Mouse (Mus musculus) urinary bladder, postnatal 10 days (tissue): Measurements from ENCODE around the gene Wnt9a.
"Not testable (repeated sequence)": the region's sequence is repeated elsewhere in the genome, so short reads cannot be mapped to it uniquely, and the experiment has no call there.

Source experiments
- DNase-seq: peaks from one replicate; pipeline ENCODE4 v3.0.0; 2022; ENCODE audit warnings: low spot score

Gene Wnt9a

GRCm38 (mm10) chr11:59306461-59307421 is at the start of gene Wnt9a:
Gene Wnt9a (plus strand): TSS chr11:59306928.
- no peak for DNase-seq

GRCm38 (mm10) chr11:59259647-59260046 is 47.1 kb upstream of the Wnt9a start:
- DNase-seq = no peak

DNA sequence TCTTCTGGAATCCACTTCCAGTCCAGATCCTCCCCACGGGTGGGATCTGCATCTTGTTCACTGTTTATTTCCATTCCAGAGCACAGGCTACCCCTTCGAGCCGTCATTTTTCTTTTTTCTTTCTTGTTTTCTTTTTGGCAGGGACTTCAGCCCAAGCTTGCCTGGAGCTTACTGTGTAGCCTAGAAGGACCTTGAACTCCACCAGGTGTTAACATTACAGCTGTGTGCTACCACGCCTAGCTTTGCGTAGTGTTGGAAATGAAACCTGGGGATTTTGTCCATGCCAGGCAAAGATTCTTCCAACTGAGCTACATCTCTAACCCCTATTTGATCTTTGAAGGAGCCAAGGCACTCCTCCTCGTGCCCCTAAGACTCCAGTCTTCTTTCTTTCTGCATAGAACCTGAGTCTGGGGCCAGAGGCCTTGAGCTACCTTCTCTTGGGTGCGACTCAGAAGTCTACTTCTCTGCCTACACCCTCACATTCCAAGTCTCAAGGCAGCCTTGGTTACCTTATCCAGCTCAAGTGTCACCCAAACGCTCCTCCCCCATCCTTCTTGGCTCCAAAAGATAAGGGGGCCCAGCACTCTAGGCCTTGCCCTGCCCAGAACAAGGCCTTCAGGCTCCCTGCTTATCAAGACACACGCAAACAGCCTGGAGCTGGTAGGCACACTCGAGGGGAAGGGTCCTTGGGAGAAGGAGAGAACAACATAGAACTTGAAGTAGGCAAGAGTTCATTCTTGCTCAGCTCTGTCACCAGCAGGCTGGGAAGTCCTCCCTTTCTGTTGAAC is 45.8 kb upstream of the Wnt9a start:
- no peak for DNase-seq

DNA sequence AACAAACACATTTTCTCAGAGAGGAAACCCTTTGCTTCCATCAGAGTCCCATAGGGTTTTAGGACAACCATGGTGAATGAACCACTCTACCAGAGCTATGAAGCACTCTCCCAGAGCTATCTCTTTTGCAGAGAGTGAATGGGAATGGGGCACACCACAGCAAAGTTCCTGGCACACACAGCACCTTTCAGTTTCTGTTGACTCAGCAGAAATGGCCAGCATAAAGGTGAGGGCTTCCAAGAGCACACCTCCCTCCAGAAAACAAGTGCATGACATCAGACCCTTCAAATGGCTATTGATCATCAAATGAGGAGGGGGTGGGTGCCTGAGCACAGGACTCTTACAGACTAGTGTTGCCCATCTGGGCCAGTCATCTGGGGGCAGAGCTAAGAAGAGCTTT is 44.4 kb upstream of the Wnt9a start:
- DNase-seq = no peak

GRCm38 (mm10) chr11:59263870-59264563 is 42.7 kb upstream of the Wnt9a start:
- DNase-seq = no peak

DNA sequence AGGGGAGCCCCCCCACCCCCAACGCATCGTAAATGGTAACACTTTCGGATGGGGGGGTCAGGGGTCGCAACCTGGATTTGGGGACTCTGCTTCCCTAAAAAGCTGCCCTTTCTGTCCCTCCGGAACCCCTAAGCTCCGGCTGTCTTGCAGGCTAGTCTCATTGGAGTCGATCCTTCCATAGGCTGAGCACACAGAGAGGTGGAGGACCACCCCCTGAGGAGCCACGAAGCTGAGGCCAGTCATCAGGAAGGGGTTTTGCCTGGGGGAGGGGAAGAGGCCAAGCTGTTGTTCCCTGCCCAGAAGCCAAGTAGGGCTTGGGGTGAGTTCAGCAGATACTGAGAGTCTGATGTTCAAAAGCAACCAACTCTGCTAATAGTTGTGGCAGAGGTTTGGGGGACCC is 42.1 kb upstream of the Wnt9a start:
- no peak for DNase-seq

DNA sequence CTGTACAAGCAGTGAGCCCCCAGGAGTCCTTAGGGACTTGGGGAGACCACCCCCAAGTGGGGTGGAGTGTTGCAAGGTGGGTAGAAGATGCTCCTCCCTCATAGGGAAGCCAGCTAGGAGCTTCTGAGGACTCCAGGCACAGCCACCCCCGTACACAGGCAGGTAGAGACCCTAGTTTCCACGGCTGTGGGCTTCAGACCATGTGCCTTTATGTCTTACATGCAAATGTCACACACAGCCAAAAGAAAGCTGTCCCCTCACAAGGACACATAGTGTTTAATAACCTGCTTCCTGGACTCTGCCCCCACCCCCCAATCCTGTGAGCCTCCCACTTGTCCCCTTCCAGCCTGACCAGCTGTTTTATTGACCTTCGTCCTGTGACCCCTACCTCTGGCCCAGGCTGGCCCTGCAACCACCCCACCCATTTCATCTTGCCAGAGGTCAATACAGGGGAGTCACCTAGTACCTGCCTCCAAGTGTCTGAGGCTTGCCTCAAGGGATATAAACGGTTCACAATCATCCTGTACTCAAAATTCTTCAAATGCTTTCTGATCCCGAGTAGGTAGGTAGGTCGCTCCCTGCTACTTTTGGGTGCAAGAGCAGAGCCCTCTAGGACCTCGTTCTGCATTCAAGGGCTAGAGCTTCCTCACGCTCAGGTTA is 41.4 kb upstream of the Wnt9a start:
- DNase-seq = no peak

- DNase-seq = no peak
Observed at GRCm38 (mm10) chr11:59266727-59267126, 40.0 kb upstream of the Wnt9a start.

GRCm38 (mm10) chr11:59274184-59274583 is 32.5 kb upstream of the Wnt9a start:
- DNase-seq = no peak

GRCm38 (mm10) chr11:59276877-59277276 is 29.9 kb upstream of the Wnt9a start:
- DNase-seq = no peak

DNA sequence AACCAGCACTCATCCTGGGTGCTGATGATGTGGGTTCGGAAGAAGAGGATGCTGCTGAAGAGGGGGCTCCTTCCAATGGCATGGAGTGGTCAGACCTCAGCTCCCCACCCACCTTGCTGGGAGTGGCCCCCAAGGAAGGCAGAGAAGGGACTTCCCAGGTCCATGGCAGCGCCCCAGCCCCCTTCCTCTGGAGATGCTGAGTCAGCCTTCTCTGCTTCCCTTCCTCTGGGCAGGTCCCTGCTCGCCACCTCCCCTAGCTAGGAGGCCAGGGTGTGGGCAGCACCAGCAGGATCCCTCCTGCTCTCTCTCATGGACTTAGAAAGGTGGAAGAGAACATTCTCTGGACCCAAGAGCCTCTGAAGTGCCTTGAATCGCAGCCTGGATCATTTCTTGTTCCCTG is 28.7 kb upstream of the Wnt9a start:
- no peak for DNase-seq

DNA sequence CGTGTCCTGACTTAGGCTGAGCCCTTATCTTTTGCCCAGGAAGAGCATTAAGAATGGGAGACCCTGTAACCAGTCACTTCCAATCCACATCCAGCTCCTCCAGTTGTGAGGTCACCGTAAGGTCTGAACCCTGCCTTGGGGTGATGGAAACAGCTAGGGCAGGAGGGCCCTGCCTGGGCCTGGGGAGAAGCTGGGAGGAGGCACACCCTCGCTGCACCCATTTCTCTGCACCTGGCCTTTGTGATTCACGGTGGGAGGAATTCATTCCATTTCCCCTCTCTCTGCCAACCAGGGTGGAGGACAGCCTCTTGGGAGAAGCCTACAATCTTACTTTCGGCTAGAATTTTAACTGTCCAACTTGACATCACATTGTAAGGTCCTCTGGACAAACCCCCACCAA is 24.6 kb upstream of the Wnt9a start:
- no peak for DNase-seq

- DNase-seq = no peak
Observed at GRCm38 (mm10) chr11:59282933-59283332, 23.8 kb upstream of the Wnt9a start.

DNA sequence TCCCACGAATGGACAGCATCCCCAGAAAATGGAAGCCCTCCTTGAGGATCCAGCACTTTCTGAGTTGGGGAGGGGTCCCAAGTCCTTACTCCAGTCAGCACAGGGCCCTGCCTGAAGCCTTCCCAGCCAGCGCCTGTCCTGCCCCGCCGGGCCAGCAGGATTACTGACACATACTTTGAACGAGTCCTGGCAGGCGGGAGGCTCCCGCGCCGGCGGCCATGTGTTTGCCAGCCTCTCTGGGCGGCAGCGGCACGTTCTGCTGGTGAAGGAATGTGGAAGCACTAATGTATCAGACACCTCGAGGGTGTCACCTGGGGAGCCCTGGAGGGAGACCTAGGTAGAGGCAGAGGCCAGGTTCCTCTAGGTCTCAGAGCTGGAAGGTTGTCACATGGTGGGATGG is 22.6 kb upstream of the Wnt9a start:
- no peak for DNase-seq

DNA sequence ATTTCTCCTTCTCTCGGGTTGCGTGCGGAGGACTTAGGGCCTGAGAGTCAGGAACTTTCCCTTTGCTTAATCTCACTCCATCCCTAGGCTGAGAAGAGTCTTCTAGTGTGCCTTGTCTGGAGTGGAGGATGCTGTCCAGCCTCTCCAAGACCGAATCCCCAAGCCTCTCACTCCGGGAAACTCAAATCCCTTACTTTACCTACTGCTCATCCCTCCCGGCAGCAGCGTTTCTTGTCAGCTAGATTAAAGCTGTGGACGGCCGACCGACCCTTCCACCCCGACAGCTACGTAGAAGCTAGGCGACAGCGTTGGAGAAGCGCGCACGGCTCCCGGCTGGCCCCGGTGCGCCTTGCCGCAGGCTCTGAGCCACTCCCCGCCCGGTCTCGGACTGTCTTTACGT is 17.0 kb upstream of the Wnt9a start:
- DNase-seq = no peak

DNA sequence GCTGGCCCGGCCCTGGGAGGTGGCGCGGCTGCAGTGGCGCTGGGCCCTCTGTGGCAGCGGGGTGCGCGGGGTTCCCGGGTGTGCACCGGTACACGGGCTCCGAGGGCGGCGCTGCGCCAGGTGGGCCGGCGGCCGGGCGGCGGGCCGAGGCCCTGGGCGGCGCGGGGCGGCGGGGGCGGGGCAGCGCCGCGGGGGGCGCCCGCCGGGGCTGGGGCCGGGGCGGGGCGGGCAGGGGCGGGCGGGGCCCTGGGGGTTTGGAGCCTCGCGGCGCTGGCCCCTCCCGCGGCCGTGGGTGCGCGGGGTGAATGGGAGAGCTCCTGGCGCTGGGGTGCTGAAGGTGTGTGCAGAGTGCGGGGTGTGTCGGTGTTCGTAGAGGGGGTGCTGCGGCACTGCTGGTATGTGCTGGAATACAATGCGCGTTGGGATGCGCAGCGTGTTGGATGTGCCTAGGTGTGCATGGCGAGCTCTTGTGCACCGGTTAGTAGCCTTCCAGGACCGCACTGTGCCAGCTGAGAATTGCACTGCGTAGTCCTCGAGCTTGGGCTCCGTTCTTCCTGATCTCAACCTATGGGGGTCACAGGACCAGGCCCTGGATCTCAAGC is 15.9 kb upstream of the Wnt9a start, which contains the start of gene Wnt3a:
TSS of gene Wnt3a (minus strand) at position 51 of the 602 bp plus-strand sequence.
- no peak for DNase-seq

GRCm38 (mm10) chr11:59293616-59294015 is 13.1 kb upstream of the Wnt9a start:
- no peak for DNase-seq

DNA sequence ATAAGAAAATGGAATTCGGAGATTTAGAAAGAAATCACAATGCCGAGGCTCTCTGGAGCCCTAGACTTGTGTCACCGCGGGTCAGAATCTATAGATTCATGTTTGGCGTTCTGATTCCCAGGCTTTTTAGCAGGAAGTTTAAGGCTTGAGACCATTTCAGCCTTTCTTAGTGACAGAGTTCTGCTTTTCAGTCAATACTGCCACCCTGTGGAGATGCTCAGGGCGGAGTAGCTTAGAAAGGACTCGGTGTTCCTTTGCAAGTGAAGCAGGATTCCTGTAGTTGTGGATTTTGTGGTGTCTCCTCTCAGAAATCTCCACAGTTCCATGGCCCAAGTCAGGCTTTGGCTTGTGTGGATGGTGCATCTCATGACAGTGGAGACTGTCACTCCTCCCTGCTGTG is 8.8 kb upstream of the Wnt9a start:
- no peak for DNase-seq

DNA sequence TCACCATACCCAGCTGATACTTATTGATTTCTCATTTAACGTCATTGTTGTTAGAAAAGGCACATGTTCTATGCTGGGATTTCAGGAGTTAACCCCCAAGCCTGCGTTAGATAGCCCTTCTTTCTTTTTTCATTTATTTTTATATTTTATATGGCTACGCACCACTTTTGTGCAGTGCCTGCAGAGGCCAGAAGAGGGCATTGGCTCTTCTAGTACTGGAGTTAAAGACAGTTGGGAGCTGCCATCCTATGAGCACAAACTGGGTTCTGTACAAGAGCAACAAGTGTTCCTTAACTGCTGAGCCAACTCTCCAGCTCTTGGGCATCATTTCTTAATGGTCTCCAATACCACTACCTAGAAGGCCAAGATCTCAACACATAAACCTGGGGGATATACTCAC is 6.5 kb upstream of the Wnt9a start:
- DNase-seq = no peak

DNA sequence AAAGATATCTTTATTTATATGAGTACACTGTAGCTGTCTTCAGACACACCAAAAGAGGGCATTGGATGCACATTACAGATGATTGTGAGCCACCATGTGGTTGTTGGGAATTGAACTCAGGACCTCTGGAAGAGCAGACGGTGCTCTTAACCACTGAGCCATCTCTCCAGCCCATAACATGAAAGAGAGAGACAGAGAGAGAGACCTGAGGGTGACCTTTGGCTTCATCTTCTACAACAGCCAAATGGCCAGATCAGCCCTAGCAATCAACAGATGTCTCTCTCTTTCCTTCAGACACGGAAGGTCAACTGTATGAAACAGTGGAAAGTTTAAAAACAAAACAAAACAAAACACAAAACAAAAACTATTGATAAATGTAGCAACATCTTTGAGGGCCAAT is 5.7 kb upstream of the Wnt9a start:
- not testable (repeated sequence) for DNase-seq
